Mouse (Mus musculus) kidney, adult 10 weeks (tissue): ENCODE data around the gene Slc10a4. TPM values are rescaled to one million over a fixed set of nuclear protein-coding genes. Genes with fewer than 3 reads are reported as not detected.

ENCODE experiments used
- polyA plus RNA-seq: library from polyadenylated mRNA; stranded (reverse); fragments of 350-450 nt; fragmentation: Illumina TruSeq; extraction: RNeasy Lipid Tissue Mini Kit (QIAGEN cat#74804); gene quantifications from one replicate; pipeline ENCODE4 v1.2.3, GENCODE M21; 2014; ENCODE audit warnings: low read depth, low replicate concordance

Slc10a4 gene
- not detected for polyA plus RNA-seq

DNA sequence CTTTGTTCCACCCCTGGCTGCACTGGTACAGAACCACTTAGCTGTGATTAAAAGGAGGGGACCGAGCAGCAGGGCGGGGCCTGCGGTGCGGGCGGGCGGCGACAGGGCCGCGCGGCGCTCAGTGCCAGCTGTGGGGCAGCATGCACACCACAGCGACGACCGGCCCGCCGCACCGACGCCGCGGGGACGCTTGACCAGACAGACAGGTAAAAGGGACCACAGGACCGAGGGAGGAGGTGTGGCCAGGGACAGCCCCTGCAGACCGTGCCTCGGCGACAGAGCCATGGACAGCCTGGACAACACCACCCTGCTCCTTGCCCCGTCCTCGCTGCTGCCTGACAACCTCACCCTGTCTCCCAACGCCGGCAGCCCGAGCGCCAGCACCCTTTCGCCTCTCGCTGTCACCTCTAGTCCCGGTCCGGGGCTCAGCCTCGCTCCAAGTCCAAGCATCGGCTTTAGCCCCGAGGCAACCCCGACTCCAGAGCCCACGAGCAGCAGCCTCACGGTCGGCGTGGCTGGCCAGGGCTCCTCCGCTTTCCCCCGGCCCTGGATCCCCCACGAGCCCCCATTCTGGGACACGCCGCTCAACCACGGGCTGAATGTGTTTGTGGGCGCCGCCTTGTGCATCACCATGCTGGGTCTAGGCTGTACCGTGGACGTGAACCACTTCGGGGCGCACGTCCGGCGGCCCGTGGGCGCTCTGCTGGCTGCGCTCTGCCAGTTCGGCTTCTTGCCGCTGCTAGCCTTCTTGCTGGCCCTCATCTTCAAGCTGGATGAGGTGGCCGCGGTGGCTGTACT is at the start of gene Slc10a4:
Slc10a4 (plus strand) TSS at position 100 of the 798 bp plus-strand sequence.

DNA sequence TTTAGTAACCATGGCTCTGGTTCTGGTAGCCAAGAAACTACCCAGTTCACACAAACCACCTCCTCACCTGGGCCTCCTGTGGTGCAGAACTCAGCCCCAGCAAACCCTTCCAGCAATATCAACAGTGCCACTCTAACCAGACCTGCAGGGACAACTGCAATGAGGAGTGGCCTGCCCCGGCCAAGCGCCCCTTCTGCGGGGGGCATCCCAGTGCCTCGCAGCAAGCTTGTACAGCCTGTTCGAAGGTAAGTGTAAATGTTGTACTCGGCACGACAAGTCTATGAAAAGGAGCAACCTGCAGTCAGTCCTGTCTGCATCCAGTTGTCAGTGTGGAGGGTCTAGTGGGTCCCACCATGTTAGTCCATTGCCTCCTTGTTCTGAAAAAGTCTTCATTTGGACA is 32.1 kb upstream of the Slc10a4 start, which contains the start of gene Gm10135:
Gm10135 (minus strand) TSS at position 101 of the 400 bp plus-strand sequence.

Other genes with a start within 250 kb of the Slc10a4 start
- 23.9 TPM for gene Tec, start 138.4 kb upstream of the Slc10a4 start, polyA plus RNA-seq
- 86.4 TPM for gene Slain2, start 92.6 kb upstream of the Slc10a4 start, polyA plus RNA-seq
- not detected for gene Gm10135, start 32.2 kb upstream of the Slc10a4 start, polyA plus RNA-seq
- 37.1 TPM for gene Fryl, start 249.7 kb downstream of the Slc10a4 start, polyA plus RNA-seq